Mouse (Mus musculus) cerebellum, postnatal 4 days (tissue): ENCODE results near the gene March5.
"Not testable (repeated sequence)": the region's sequence is repeated elsewhere in the genome, so short reads cannot be mapped to it uniquely, and the experiment has no call there.

Experiments used
- DNase-seq, 2 experiments: peaks; one replicate each; pipeline ENCODE4 v3.0.0; 2022; ENCODE audit warnings: low spot score in 2 of 2, mixed read lengths in 1 of 2

The March5 gene

DNA sequence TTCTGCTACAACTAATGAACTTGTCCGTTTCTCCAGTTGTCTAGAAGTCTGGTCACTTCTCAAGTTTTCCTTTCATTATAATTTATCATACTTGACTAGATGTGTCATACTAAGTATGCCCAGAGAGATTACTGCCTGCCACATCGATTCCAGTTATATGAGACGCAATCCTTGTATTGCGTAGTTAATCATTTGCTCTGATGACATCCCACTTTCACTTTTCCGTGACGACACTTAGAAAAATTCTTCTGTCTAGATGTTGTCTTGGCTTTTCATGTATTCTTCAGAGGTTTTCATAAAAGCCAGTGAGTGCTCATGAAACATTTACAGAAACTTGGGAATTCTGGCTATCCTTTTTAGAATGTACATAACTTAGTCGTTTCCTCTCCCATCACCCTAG, 1.6 kb downstream of the March5 start:
- no peak for DNase-seq

DNA sequence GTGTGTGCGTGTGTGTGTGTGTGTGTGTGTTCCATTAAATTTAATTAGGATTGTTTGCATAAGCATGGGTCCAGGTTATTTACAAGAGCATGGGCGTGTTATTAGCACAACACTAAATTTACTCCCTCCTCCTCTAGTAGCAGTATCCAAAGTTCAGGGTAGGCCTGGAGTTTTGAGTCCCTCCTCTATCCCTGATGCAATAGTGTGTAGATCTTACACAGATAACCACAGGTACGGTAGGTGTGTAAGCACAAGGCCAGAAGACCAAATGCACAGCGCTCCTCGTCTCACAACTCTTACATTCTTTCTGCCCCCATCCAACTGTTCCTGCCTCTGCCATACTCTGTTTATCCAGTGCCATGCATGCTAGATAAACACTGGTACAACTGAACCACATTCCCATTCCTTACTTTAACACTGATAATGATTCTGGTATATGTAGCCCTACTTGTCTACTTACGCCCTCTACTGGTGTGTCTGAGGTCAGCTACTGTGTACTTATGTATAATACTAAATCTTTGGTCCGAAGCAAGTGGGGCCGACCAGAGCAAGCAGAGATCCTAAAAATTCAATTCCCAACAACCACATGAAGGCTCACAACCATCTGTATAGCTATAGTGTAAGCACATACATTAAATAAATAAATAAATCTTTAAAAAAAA, 2.3 kb downstream of the March5 start:
- DNase-seq, result no peak

DNA sequence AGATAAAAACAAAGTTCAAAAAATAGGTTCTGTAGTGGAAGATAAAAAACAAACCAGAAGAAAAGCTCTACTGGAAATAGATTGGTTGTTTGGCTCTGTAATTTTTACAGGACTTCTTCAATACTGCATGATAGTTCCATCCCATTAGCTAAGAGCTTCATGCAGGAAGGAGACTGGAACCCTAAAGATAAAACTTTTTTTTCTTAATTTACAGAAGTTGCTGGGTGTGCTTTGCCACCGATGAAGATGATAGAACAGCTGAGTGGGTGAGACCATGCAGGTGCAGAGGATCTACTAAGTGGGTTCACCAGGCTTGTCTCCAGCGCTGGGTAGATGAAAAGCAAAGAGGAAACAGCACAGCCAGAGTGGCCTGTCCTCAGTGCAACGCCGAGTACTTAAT, 3.1 kb downstream of the March5 start:
- no peak for DNase-seq

DNA sequence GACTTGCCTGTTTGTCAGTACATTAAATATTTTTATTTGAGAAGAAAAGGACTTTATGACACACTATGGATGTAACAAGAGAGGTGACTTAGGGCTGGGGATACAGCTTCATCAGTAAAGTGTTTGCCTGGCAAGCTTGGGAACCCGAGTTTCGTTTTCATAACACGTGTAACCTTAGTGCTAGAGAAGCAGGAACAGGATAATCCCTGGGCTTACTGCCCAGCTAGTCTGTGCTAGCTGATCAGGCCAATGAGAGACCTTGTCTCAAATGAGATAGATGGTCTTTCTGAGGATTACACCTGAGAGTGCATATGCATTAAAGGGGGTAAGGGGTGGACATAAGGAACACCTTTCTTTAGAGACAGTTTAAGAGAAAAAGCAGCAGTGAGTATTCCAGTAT, 4.1 kb downstream of the March5 start:
- no peak for DNase-seq

DNA sequence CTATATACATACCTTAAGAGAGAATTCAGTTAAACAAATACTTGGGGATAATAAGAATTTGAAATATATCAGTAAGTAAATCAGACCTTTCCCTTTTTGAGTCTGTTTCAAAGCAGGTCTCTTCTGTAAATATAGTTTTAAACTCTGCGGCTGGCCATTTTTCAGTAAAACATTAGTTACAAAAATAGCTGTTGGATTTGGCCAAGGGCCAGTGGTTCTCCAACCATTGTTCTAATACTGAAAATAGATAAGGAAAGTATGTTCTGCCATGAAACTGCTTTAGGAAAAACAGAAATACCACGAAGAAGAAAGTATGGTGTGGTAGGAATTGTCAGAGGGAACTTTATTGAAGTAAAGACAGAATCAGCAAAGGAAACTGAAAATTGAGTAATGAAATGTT, 7.4 kb downstream of the March5 start:
- DNase-seq, result no peak

DNA sequence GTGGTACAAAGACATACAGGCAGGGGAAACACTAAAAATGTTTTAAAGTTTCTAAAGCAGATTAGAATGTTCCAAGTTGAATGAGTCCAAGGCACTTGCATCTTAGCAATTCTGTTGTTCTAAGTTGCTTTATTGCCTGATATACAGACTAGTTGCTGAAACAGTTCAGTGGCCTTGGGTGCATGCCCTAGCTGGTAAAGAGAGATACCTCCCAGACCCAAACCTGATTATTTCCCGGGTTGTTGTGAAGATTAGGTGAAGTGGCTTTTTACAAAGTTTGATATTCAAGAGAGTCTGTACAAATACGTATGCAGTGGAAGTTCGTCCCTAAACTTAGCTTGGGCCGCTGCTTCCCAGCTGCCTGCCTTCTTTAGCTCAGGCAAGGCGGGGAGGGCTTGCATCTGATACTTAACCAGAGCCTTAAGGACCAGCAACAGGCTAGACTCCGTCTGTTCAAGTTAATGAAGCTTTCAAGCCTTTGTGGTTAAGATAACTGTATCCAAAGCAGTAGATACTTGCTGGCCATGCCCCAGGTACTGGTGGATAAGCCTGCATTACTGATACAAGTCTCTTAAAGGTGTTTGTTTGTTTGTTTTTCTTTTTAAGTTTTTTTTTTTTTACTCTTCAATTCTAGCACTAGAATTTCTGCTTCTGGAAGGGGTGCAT, 18.0 kb downstream of the March5 start:
- no peak for DNase-seq

DNA sequence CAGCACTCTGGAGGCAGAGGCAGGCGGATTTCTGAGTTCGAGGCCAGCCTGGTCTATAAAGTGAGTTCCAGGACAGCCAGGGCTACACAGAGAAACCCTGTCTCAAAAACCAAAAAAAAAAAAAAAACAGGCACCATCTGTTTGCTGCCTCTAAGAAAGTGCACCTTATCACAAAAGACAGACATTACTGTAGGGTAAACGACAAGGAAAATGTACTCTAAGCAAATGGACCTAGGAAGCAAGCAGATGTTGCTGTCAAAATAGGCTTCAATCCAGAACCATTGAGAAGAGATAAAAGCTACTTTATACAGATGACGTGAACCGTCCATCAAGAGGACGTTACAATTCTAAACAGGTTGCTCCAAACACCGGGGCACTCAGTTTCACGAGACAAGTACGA, 25.3 kb downstream of the March5 start:
- DNase-seq, result not testable (repeated sequence)

DNA sequence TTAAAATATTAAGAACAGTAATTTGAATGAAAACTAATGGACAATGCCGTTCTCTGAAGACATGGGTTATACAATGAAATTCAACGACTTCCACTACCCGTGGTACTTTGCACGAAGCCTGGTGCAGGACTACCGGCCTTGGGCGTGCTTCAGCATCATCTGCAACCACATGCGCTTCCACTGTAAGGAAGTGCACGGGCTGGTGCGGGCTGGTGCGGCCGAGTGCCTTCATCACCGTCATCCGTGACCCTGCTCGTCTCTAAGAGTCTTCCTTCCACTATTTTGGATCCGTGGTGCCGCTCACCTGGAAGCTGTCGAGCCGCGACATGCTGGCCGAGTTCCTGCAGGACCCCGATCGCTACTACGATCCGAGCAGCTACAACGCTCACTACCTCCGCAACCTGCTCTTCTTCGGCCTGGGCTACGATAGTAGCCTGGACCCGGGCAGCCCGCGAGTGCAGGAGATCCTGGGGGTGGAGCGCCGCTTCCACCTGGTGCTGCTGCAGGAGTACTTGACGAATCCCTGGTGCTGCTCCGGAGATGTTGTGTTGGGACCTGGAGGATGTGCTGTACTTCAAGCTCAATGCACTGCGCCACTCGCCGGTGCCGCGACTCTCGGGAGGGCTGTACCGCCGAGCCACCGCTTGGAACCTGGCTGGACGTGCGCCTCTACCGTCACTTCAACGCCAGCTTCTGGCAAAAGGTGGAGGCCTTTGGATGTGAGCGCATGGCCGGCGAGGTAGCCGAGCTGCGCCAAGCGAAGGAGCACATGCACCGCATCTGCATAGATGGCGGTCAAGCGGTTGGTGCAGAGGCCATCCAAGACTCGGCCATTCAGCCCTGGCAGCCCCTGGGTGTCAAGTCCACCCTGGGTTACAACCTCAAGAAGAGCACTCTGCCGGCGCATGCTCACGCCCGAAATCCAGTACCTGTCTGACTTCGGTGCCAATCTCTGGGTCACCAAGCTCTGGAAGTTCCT, 26.5 kb downstream of the March5 start:
- no peak for DNase-seq

DNA sequence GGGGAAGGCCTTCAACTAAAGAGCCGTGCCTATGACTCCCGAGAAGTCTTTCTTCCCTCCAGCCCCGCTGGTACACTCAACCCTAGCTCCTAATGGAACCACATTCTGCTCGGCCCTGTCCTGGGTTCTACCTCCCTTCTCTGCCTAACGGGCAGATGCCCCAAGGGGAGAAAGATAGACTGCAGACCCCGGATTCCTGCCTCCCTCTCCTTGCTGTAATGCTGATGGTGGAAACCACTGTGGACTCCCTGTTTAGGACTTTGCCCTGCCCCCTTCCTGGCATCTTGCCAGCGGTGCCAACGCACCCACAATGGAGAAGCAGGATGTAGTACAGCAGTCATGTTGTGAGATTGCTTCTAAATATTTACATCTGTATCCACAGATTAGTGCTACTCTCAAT, 28.5 kb downstream of the March5 start:
- no peak for DNase-seq

DNA sequence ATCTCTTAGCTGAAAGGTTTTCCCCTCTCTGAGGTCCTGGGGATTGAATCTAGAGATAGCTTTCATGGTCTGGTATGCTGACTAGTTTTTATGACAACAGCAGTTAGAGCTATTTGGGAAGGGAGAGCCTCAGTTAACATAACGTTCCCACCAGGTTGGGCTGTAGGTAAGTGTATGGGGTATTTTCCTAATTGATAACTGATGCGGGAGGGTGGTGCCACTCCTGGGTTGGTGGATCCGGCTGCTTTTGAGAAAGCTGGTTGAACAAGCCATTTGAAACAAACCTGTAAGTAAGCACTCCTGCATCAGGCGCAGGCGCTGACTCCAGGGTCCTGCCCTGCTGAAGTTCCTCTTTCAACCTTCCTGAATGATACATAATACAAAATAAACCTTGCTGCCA, 30.0 kb downstream of the March5 start:
- DNase-seq, result no peak

DNA sequence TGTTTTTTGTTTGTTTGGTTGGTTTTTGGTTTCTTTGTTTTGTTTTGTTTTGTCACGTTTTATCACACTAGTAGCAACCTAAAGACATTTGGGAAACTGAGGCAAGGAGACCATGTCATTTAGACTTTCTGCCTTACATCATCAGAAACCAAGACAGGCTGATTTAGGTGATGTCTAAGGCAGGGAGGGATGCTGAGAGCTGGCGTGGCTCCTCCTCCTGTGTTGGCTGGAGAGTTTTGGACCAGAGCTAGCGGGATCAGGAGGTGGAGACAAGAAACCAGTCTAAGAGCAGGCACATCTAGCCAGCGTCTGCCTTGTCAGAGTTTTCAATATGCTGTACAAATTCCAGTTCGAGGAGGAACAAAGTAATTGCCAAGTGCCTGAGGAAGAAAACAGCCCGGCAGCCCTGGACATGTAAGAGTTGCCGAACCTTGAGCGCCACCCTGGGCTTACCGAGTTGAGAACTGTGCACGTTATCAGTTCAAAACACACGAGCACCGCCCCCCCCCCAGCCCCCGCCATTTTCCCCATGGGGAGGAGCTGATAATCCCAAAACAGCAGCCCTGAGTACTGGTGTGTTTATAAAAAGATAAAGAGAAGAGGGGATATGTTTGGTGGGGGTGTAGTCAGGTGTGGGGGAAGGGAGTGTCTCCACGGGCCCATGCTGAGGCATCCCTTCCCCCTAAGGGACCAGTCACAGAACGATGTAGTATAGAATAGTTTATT, 30.5 kb downstream of the March5 start:
- no peak for DNase-seq

DNA sequence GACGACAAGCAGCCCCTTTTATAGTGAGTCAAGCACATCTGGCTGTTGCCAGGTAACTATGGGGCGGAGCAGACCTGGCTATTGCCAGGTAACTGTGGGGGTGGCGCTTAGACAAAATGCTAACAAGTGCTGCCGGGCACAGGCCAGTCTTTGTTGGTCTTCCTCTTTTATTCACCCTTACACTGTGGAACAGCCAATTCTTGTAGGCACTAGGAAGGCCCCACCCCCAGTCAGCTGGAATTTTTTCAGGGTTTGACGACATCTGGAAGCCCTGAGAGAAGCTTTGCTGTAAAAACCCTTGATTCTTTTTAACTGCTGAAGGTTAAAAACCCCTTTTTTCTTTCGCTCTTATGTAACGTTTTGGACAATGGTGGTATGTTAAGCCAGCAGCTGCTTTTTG, 31.3 kb downstream of the March5 start:
- DNase-seq, result no peak

DNA sequence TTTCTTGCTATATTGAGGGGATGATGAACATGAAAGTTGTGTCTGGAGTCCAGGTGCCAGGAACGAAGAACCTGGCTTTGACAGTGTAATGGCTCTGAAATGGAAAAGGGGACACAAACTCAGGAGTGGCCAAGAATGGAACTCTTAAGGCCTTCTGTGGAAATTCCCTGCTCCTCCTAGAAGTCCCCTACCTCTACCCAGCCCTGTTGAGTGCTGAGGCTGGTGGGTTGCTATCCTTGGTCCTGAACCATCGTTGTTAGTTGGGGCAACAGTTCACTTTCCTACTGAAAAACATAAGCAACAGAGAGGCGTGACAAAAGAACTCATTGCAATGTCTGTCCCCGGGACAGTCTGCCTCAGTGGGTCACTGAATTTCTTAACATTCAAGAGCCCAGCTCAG, 31.8 kb downstream of the March5 start:
- no peak for DNase-seq

DNA sequence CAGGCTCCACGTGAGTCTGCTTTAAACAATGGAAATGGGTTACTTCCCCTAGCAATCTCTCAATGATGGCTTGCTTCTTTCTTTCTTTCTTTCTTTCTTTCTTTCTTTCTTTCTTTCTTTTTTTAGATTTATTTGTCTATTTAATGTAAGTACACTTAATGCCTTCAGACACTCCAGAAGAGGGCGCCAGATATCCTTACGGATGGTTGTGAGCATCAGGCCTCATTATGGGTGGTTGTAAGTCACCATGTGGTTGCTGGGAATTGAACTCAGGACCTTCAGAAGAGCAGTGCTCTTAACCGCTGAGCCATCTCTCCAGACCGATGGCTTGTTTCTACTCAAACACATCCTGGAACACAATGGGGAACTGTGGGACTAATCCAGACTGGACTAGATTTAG, 33.9 kb downstream of the March5 start:
- no peak for DNase-seq

DNA sequence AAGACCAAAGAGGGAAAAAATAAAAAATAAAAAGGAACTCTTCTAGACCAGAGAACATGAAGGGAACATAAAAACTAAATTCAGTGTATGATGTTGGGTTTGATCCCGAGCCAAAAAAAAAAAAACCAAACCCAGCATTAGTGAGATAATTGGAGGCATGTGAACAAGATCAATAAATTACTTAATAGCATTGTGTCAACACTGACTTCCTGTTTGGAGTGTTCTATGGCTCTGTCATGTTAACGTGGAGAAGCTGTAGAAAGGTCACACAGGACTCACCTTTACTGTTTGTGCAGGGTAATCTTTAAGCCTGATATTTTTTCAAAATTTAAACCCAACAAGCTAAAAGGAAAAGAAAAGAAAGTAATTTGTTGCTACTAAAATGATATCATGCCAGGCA, 35.4 kb downstream of the March5 start:
- DNase-seq, result no peak

DNA sequence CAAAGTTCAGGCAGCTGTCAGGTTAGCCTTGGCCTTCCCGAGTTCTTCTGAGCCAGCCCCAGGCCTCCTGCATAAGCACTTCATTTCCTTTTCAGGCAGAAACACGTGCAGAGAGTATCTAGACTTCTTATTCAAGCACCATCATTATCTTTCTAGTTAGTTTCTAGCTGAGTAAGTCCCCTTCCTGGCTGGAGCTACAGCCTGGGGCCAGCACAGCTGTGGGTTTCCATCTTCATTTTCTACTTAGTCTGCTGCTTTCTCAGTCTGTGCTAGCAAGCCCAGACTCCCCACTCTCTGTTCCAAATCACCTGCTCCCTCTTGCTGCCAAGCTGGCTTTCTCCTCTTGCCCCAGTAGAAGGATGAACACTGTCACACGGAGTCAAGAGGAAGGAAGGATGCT, 39.5 kb downstream of the March5 start:
- no peak for DNase-seq

DNA sequence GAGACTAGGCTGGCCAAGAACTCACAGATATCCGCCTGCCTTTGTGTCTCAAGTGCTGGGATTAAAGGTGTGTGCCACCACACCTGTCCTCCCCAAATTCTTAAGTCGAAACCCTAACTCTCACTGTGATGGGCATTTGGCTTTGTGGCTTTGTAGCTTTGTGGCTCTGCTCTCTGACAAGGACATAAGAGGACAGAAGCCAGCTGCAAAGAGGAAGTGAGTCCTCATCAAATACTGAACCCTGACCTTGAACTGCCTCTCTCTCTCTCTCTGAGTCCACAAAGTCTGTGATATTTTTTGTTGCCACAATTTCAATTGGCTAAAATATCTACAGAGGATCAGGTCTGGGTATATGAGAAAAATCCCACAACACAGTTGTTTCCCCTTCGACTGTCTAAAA, 40.9 kb downstream of the March5 start:
- DNase-seq, result no peak

DNA sequence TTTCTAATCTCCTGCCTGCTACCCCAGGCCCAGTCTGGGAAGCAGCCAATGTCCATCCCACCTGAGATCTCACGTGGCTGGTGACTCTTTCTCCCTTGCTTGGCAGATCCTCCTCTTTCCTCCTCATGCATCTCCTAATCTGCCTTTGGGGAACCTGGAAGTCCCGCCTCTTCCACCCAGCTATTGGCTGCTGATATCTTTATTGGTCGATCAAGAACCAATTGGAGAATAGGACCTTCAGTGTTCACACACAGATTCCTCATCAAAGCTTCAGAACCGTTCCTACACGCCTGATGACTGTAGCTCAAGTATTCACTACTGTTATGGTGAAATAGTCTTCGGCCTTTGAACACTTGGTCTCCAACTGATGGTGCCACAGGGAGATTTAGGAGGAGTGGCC, 44.8 kb downstream of the March5 start:
- no peak for DNase-seq

DNA sequence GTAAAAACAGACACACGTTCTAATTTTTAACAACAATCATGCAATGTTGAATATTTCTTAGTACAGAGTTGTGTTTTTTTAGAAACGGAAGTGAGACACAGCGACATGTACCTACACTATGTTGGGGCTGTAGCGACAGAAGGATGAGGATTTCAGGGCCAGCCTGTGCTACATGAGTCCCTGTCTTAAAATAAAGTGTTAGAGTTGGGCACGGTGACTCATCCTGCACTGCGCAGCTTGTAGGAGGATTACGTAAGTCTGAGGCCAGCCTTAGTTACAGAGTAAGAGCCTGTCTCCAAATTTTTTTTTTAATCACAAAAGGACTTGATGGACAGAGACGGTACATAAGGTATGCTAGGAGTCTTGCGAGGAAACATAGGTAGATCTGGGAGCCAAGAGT, 48.0 kb downstream of the March5 start:
- DNase-seq, result no peak

DNA sequence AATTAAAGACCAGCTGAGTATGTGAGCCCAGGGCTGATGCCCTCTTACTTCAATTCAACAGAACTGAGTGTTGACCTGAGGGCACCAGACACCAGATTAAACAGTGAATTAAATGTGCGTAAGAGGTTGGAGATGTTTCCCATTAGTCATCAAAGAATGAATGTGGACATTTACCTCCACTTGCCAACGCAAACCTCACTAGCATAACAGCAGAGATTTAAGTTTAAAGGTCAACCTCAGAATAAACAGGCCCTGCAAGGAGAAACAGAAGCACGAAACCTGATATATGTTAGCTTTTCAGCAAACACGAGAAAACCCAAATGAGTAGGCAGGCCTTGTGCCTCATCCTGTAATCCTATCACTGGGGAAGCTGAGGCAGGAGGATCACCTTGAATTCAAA, 55.0 kb downstream of the March5 start:
- DNase-seq, result no peak

DNA sequence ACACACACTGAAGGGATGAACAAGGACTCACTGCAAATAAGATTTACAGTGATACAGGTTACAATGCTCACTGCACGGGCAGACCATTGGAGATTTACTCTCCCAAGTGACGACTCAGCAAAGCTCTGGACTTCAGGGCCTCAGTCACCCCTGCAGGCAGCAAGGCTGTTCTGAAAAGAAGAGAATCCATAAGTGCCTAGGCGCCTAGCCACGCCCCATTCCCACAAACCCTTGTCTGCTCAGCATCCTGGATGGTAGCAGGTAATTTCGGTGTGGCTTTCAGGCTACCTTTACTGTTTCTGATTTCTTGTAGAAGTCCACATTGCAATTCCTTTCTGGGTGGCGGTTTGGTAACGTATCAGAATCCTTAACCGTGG, 56.2 kb downstream of the March5 start:
- DNase-seq, result no peak
